Mouse (Mus musculus) midbrain, embryonic 12.5 days (tissue): ENCODE results near the gene Nav3. TPM values are rescaled to one million over a fixed set of nuclear protein-coding genes. Genes with fewer than 3 reads are reported as not detected.

Experiments
- ATAC-seq: fragments of 200-750 bp; cut with Nextera tagmentation; 2 replicates; pipeline ENCODE4 v1.8.0; 2017; ENCODE audit warnings: low read depth, moderate TSS enrichment, moderate library complexity; ENCODE audit not compliant: low FRiP score
- H3K27ac ChIP-seq: fragments of 300-500 bp; sonication (generic); replicated peaks from 2 replicates; pipeline ENCODE4 v1.5.1; 2016; ENCODE audit warnings: mild to moderate bottlenecking
- H3K27me3 ChIP-seq: fragments of 300-500 bp; sonication (generic); 2 replicates; pipeline ENCODE4 v1.6.1; 2016; ENCODE audit warnings: mild to moderate bottlenecking
- H3K36me3 ChIP-seq: fragments of 300-500 bp; sonication (generic); 2 replicates; pipeline ENCODE4 v1.6.1; 2016
- H3K4me1 ChIP-seq: fragments of 300-500 bp; sonication (generic); 2 replicates; pipeline ENCODE4 v1.6.1; 2016
- H3K4me2 ChIP-seq: fragments of 300-500 bp; sonication (generic); replicated peaks from 2 replicates; pipeline ENCODE4 v1.6.1; 2016; ENCODE audit warnings: mild to moderate bottlenecking, moderate library complexity
- H3K4me3 ChIP-seq: fragments of 300-500 bp; sonication (generic); 2 replicates; pipeline ENCODE4 v1.5.1; 2016; ENCODE audit warnings: mild to moderate bottlenecking
- H3K9ac ChIP-seq: fragments of 300-500 bp; sonication (generic); replicated peaks from 2 replicates; pipeline ENCODE4 v1.6.1; 2016; ENCODE audit warnings: mild to moderate bottlenecking, moderate library complexity
- H3K9me3 ChIP-seq: fragments of 300-500 bp; sonication (generic); 2 replicates; pipeline ENCODE4 v1.6.1; 2016; ENCODE audit warnings: mild to moderate bottlenecking
- whole genome bisulfite sequencing: fragments of 180-500 bp; shearing (Covaris S2); methylation state at CpG from one replicate; pipeline ENCODE4 v1.1.7; 2016; 5-methylcytosine and 5-hydroxymethylcytosine counted together
- polyA plus RNA-seq: library from polyadenylated mRNA; unstranded; fragments of >200 nt; fragmentation: Nextera tagmentation; extraction: Ambion mirVana; gene quantifications from 2 replicates; pipeline ENCODE4 v1.2.1, GENCODE M21; 2016

Nav3 gene
- 13.7 and 16.9 TPM in 2 replicates for polyA plus RNA-seq

- H3K36me3 ChIP-seq = no peaks in the 10 kb centered on the region
- peak within 1 kb of the TSS; percentile 67 for H3K4me2 ChIP-seq
- peak within 1 kb of the TSS; percentile 63 for H3K9ac ChIP-seq
- ATAC-seq = peak; percentile 92
- H3K4me1 ChIP-seq = peaks cover 5% of the 10 kb centered on the region
- no peaks in the 10 kb centered on the region for H3K9me3 ChIP-seq
- peak within 1 kb of the TSS; percentile 74 for H3K27ac ChIP-seq
- whole genome bisulfite sequencing = under 1% methylated on average over 32 of the region's 50 CpGs
- H3K4me3 ChIP-seq = peak within 1 kb of the TSS; percentile 59
- H3K27me3 ChIP-seq = peaks cover 6% of the 10 kb centered on the region; the same call in 1 of the 2 replicates
Observed at GRCm38 (mm10) chr10:110455838-110456493, at the start of gene Nav3. Gene Nav3, minus strand, starts transcription at chr10:110456204.

- ATAC-seq = no peak
- H3K27me3 ChIP-seq = no peaks in the 10 kb centered on the region
- H3K4me2 ChIP-seq = no peak overlapping the region
- H3K36me3 ChIP-seq = no peaks in the 10 kb centered on the region
- no peak overlapping the region for H3K9ac ChIP-seq
- peaks cover 3% of the 10 kb centered on the region; the same call in 1 of the 2 replicates for H3K4me1 ChIP-seq
- H3K4me3 ChIP-seq = no peak overlapping the region
- 72% methylated on average over 5 of the region's 5 CpGs for WGBS
- H3K9me3 ChIP-seq = no peaks in the 10 kb centered on the region
- H3K27ac ChIP-seq = no peak overlapping the region
Observed at GRCm38 (mm10) chr10:110485306-110485705, 29.3 kb upstream of the Nav3 start.

GRCm38 (mm10) chr10:110484822-110485221 is 28.8 kb upstream of the Nav3 start:
- Histone ChIP-seq H3K27ac (no peak overlapping the region), H3K36me3 (no peaks in the 10 kb centered on the region), H3K27me3 (no peaks in the 10 kb centered on the region), H3K4me3 (no peak overlapping the region), H3K9me3 (no peaks in the 10 kb centered on the region), H3K4me1 (peaks cover 3% of the 10 kb centered on the region; the same call in 1 of the 2 replicates), H3K9ac (no peak overlapping the region), H3K4me2 (no peak overlapping the region)
- ATAC-seq = no peak
- 75% methylated on average over 8 of the region's 8 CpGs for WGBS

- H3K4me3 ChIP-seq = no peak overlapping the region
- no peak for ATAC-seq
- no peak overlapping the region for H3K9ac ChIP-seq
- 87% methylated on average over 3 of the region's 3 CpGs for WGBS
- no peak overlapping the region for H3K4me2 ChIP-seq
- H3K4me1 ChIP-seq = peaks cover 8% of the 10 kb centered on the region
- no peaks in the 10 kb centered on the region for H3K27me3 ChIP-seq
- no peaks in the 10 kb centered on the region for H3K9me3 ChIP-seq
- H3K27ac ChIP-seq = no peak overlapping the region
- H3K36me3 ChIP-seq = no peaks in the 10 kb centered on the region
Observed at GRCm38 (mm10) chr10:110479189-110479588, 23.2 kb upstream of the Nav3 start.

- Histone ChIP-seq H3K27ac (0 out of 2 replicates have a peak overlapping the region, but pooled peaks have one; percentile 10), H3K4me2 (0 out of 2 replicates have a peak overlapping the region, but pooled peaks have one; percentile 21), H3K4me3 (no peak overlapping the region), H3K9me3 (no peaks in the 10 kb centered on the region), H3K9ac (no peak overlapping the region), H3K27me3 (no peaks in the 10 kb centered on the region), H3K36me3 (no peaks in the 10 kb centered on the region), H3K4me1 (peaks cover 8% of the 10 kb centered on the region)
- WGBS = 47% methylated on average over 11 of the region's 11 CpGs
- ATAC-seq = peak; percentile 90
Observed at GRCm38 (mm10) chr10:110477689-110478314, 21.8 kb upstream of the Nav3 start.

GRCm38 (mm10) chr10:110474107-110474506 is 18.1 kb upstream of the Nav3 start:
- H3K27me3 ChIP-seq = no peaks in the 10 kb centered on the region
- H3K4me1 ChIP-seq = peaks cover 8% of the 10 kb centered on the region
- 92% methylated on average over 1 of the region's 1 CpGs for WGBS
- ATAC-seq = no peak
- no peak overlapping the region for H3K9ac ChIP-seq
- no peak overlapping the region for H3K4me2 ChIP-seq
- no peaks in the 10 kb centered on the region for H3K36me3 ChIP-seq
- H3K9me3 ChIP-seq = no peaks in the 10 kb centered on the region
- H3K4me3 ChIP-seq = no peak overlapping the region
- no peak overlapping the region for H3K27ac ChIP-seq

GRCm38 (mm10) chr10:110469445-110469844 is 13.4 kb upstream of the Nav3 start:
- Histone ChIP-seq H3K27ac (no peak overlapping the region), H3K9ac (no peak overlapping the region), H3K27me3 (no peaks in the 10 kb centered on the region), H3K4me3 (no peak overlapping the region), H3K4me1 (no peaks in the 10 kb centered on the region), H3K4me2 (no peak overlapping the region), H3K9me3 (no peaks in the 10 kb centered on the region), H3K36me3 (no peaks in the 10 kb centered on the region)
- no peak for ATAC-seq
- 86% methylated on average over 4 of the region's 4 CpGs for WGBS

- under 1% methylated on average over 40 of the region's 45 CpGs for WGBS
- peak overlapping the region; percentile 67 for H3K4me2 ChIP-seq
Observed at GRCm38 (mm10) chr10:110455063-110455837, 754 bp downstream of the Nav3 start.

GRCm38 (mm10) chr10:110453566-110453965 is 2.4 kb downstream of the Nav3 start:
- Histone ChIP-seq H3K9me3 (no peaks in the 10 kb centered on the region), H3K36me3 (no peaks in the 10 kb centered on the region), H3K4me3 (peak overlapping the region; percentile 59), H3K27ac (0 out of 2 replicates have a peak overlapping the region, but pooled peaks have one; percentile 15), H3K27me3 (peaks cover 6% of the 10 kb centered on the region; the same call in 1 of the 2 replicates), H3K9ac (no peak overlapping the region), H3K4me1 (peaks cover 5% of the 10 kb centered on the region), H3K4me2 (peak overlapping the region; percentile 67)
- ATAC-seq = no peak
- 51% methylated on average over 5 of the region's 5 CpGs for WGBS

More at GRCm38 (mm10) chr10:110455063-110455837, 754 bp downstream of the Nav3 start:
- Histone ChIP-seq H3K9me3 (no peaks in the 10 kb centered on the region), H3K9ac (peak overlapping the region; percentile 63), H3K4me3 (peak overlapping the region; percentile 59), H3K4me1 (peaks cover 5% of the 10 kb centered on the region), H3K36me3 (no peaks in the 10 kb centered on the region), H3K27ac (peak overlapping the region; percentile 74), H3K27me3 (peaks cover 6% of the 10 kb centered on the region; the same call in 1 of the 2 replicates)
- peak; percentile 76 for ATAC-seq

GRCm38 (mm10) chr10:110440396-110440795 is 15.6 kb downstream of the Nav3 start:
- ATAC-seq = no peak
- WGBS = 89% methylated on average over 2 of the region's 2 CpGs

GRCm38 (mm10) chr10:110431078-110431477 is 24.9 kb downstream of the Nav3 start:
- Histone ChIP-seq H3K4me2 (no peak overlapping the region), H3K9me3 (no peaks in the 10 kb centered on the region), H3K9ac (no peak overlapping the region), H3K36me3 (no peaks in the 10 kb centered on the region), H3K27me3 (no peaks in the 10 kb centered on the region), H3K27ac (no peak overlapping the region), H3K4me3 (no peak overlapping the region), H3K4me1 (peaks cover 9% of the 10 kb centered on the region; the same call in 1 of the 2 replicates)
- ATAC-seq = no peak
- 98% methylated on average over 3 of the region's 3 CpGs for WGBS

More at GRCm38 (mm10) chr10:110440396-110440795, 15.6 kb downstream of the Nav3 start:
- Histone ChIP-seq H3K27ac (no peak overlapping the region), H3K9ac (no peak overlapping the region), H3K27me3 (no peaks in the 10 kb centered on the region), H3K9me3 (no peaks in the 10 kb centered on the region), H3K4me1 (no peaks in the 10 kb centered on the region), H3K4me2 (no peak overlapping the region), H3K4me3 (no peak overlapping the region), H3K36me3 (no peaks in the 10 kb centered on the region)
